Mouse (Mus musculus) small intestine, adult 2 months (tissue): ENCODE results near the gene 1700001C19Rik. TPM values are rescaled to one million over a fixed set of nuclear protein-coding genes. Genes with fewer than 3 reads are reported as not detected.
"Not testable (repeated sequence)": the region's sequence is repeated elsewhere in the genome, so short reads cannot be mapped to it uniquely, and the experiment has no call there.

Experiments used
- H3K27ac ChIP-seq: fragments of 200-500 bp; 2 replicates; pipeline ENCODE4 v1.5.1; 2012; ENCODE audit warnings: low read depth, low read length, control low read depth, inconsistent platforms; ENCODE audit not compliant: insufficient read depth
- H3K27me3 ChIP-seq: fragments of 200-500 bp; 2 replicates; pipeline ENCODE4 v1.6.1; 2012; ENCODE audit warnings: mild to moderate bottlenecking, moderate library complexity, low read length, inconsistent platforms; ENCODE audit not compliant: control insufficient read depth, insufficient read depth
- H3K36me3 ChIP-seq: fragments of 200-500 bp; 2 replicates; pipeline ENCODE4 v1.6.1; 2012; ENCODE audit warnings: mild to moderate bottlenecking, low read length, control low read depth, inconsistent platforms; ENCODE audit not compliant: control insufficient read depth, insufficient read depth
- H3K4me1 ChIP-seq: fragments of 200-500 bp; 2 replicates; pipeline ENCODE4 v1.6.1; 2012; ENCODE audit warnings: low read length, inconsistent platforms, mixed read lengths; ENCODE audit not compliant: control insufficient read depth, insufficient read depth, insufficient read length
- H3K4me3 ChIP-seq: fragments of 200-500 bp; 2 replicates; pipeline ENCODE4 v1.5.1; 2012; ENCODE audit warnings: low read depth, mild to moderate bottlenecking, control low read depth, inconsistent platforms, low read length, moderate library complexity
- CTCF ChIP-seq: fragments of 200-500 bp; IDR thresholded peaks from 2 replicates; pipeline ENCODE4 v1.5.1; 2012; ENCODE audit warnings: low read depth, mild to moderate bottlenecking, control low read depth, inconsistent platforms, low read length, moderate library complexity, mixed read lengths; ENCODE audit not compliant: insufficient replicate concordance, insufficient read length; ENCODE audit errors: extremely low read depth
- POLR2A ChIP-seq: fragments of 200-500 bp; IDR thresholded peaks from 2 replicates; pipeline ENCODE4 v1.6.1; 2012; ENCODE audit warnings: low read depth, mild to moderate bottlenecking, control low read depth, inconsistent platforms, low read length, moderate library complexity
- WGBS: fragments of 180-500 bp; shearing (Covaris S2); methylation state at CpG from one replicate; pipeline ENCODE4 v1.1.7; 2018; 5-methylcytosine and 5-hydroxymethylcytosine counted together
- polyA plus RNA-seq: library from polyadenylated mRNA; depleted of rRNA; stranded (reverse); fragments of >200 nt; gene quantifications from 2 replicates; pipeline ENCODE4 v1.2.3, GENCODE M21; 2012

1700001C19Rik gene
- polyA plus RNA-seq, 1 experiment: not detected

DNA sequence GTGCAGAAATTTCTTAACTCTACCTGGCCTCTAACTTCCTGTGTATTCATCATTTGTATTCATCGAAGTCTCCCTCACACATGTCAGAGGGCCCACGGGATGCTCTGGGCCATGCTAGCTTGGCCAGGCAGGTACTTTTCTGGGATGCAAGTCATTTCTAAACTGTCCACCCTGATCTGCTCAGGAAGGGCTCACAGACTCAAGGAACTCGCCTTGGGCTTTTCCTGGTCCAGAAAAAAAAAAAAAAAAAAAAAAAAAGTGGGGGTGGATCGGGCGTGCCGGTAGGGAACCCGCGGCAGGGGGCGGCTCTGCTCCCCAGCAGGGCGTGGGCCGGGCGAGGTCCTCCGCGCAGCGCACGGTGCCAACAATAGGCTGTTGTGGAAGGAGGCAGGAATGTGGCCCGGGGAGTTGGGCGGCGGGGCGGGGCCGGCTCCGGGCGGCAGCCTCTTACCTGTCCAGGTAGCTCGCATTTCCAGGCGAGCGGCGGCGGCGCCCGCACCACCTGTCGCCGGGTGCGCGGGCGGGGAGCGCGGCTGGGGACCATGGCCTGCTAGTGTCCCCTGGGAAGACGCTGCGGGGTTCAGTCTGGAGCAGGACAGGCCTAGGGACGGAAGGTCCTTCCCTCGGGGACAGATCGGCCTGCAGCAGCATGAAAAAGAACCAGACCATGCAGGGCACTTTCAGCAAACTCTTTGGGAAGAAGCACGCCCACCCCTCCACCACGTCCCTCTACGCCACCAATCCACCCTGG lies 845 bp downstream of the 1700001C19Rik start, which contains the start of gene AI661453:
Gene AI661453 (plus strand): TSS at position 460 of the 751 bp plus-strand sequence.
- no peaks in the 10 kb centered on the region for H3K27me3 ChIP-seq
- no peaks in the 10 kb centered on the region for H3K36me3 ChIP-seq
- TF ChIP-seq POLR2A: peak; percentile 92
- TF ChIP-seq CTCF: no peak
- H3K4me1 ChIP-seq: peaks cover 21% of the 10 kb centered on the region
- H3K4me3 ChIP-seq: peak within 1 kb of the TSS; percentile 77
- WGBS: 1% methylated on average over 42 of the region's 45 CpGs
- peak within 1 kb of the TSS; percentile 95 for H3K27ac ChIP-seq

DNA sequence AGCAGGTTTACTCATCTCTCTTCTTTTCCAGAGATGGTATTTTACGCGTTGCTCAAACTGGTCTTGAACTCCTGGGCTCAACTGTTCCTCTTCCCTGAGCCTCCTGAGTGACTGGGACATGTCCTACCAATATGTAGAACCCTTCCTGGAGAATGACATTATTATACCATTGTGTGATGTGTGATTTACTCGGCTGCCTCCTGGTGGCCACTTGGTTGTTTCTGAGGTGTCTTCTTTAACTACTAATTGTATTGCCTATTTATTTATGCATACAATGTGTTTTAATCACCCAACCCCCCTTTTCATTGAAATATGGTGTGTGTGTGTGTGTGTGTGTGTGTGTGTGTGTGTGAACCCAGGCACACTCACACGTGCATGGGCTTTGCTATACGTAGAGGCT lies 6.4 kb downstream of the 1700001C19Rik start:
- Histone ChIP-seq H3K4me1 (no peaks in the 10 kb centered on the region), H3K27me3 (no peaks in the 10 kb centered on the region), H3K4me3 (no peak overlapping the region), H3K27ac (no peak overlapping the region), H3K36me3 (no peaks in the 10 kb centered on the region)
- 58% methylated on average over 5 of the region's 5 CpGs for WGBS
- no peak for TF ChIP-seq CTCF
- TF ChIP-seq POLR2A: no peak

DNA sequence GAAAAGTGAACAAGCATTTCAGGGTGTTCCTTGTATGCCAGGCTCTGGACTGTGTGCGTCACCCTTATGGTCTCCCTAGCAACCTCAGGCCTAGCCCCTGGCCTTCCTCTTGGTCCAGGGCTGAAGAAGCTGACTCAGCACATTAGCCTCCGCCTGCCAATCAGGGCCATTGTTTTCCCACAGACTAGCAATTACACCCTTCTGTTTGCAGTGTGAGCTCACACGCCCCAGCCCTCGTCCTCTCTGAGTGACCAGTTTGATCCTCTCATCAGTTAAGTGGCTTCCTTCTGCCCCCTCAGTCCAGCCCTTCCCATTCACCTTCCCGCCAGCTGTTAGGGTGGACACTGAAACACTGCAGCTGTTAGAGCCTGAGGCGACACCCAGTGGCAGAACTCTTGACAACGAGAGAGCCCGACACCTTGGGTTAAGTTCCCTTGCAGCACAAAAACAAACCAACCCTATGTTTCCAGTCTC lies 8.3 kb downstream of the 1700001C19Rik start:
- no peak for TF ChIP-seq POLR2A
- peak; percentile 66; the same call in 1 of the 2 replicates for TF ChIP-seq CTCF

DNA sequence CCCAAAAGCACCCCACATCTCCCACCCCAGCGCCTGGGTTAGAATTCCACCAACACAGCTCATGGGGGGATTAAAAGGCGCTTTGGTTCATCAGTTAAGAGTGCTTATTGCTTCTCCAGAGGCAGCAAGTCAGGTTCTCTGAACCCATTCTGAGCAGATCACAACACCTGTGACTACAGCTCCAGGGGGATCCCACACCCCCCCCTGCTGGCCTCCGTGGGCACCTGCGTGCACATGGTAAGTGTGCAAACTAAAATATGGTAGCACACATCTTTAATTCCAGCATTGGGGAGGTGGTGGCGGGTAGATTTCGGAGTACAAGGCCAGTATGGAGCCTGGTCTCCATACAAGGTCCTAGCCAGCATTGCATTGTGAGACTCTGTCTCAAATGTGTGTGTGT lies 9.9 kb downstream of the 1700001C19Rik start:
- H3K27me3 ChIP-seq: no peaks in the 10 kb centered on the region
- WGBS: 68% methylated on average over 6 of the region's 6 CpGs
- TF ChIP-seq CTCF (peak; percentile 24; the same call in 1 of the 2 replicates), POLR2A (no peak)
- H3K27ac ChIP-seq: no peak overlapping the region
- no peaks in the 10 kb centered on the region for H3K36me3 ChIP-seq
- no peak overlapping the region for H3K4me3 ChIP-seq
- peaks cover 8% of the 10 kb centered on the region; the same call in 1 of the 2 replicates for H3K4me1 ChIP-seq

More for the DNA sequence above, 8.3 kb downstream of the 1700001C19Rik start:
- Histone ChIP-seq H3K4me3 (no peak overlapping the region), H3K27ac (no peak overlapping the region), H3K36me3 (no peaks in the 10 kb centered on the region), H3K4me1 (peaks cover 5% of the 10 kb centered on the region; the same call in 1 of the 2 replicates), H3K27me3 (no peaks in the 10 kb centered on the region)
- WGBS: 13% methylated on average over 8 of the region's 8 CpGs

DNA sequence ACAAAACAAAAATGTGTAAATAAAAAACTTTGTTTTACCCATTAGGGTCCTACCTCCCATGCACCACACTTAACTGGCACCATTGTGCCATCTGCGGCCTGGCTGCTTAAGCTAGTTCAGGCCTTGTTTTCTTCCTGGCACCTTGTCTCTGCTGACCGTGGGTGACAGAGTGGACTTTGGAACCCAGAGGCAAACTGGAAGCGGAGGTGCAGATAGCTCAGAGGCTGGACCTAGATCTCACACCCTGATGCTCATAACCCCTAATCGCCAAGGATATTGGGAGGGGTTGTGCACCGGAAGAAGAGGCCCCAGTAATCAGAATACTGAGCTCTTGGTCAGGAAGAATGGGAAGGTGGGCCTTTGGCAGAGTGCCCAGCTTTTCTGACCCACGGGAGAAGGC lies 13.0 kb downstream of the 1700001C19Rik start:
- Histone ChIP-seq H3K4me1 (peaks cover 11% of the 10 kb centered on the region), H3K27ac (no peak overlapping the region; the same call in 1 of the 2 replicates), H3K4me3 (no peak overlapping the region), H3K36me3 (no peaks in the 10 kb centered on the region), H3K27me3 (no peaks in the 10 kb centered on the region)
- WGBS: 22% methylated on average over 6 of the region's 6 CpGs
- no peak for TF ChIP-seq POLR2A
- TF ChIP-seq CTCF: no peak

DNA sequence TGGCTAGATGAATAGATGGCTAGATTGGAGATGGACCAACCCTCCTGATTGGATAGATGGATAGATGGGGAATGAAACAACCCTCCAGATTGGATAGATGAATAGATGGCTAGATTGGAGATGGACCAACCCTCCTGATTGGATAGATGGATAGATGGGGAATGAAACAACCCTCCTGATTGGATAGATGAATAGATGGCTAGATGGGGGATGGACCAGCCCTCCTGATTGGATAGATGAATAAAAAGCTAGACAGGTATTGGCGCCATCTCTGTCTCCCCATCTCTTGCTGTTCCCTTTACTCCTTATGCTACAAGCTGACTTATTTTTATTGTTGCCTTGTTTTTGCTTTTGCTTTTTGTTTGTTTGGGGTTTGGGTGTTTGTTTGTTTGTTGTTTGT lies 14.6 kb downstream of the 1700001C19Rik start:
- 100% methylated on average over 1 of the region's 1 CpGs for WGBS
- not testable (repeated sequence) for H3K4me3 ChIP-seq, H3K27ac ChIP-seq, H3K36me3 ChIP-seq, H3K27me3 ChIP-seq
- peaks cover 11% of the 10 kb centered on the region for H3K4me1 ChIP-seq

DNA sequence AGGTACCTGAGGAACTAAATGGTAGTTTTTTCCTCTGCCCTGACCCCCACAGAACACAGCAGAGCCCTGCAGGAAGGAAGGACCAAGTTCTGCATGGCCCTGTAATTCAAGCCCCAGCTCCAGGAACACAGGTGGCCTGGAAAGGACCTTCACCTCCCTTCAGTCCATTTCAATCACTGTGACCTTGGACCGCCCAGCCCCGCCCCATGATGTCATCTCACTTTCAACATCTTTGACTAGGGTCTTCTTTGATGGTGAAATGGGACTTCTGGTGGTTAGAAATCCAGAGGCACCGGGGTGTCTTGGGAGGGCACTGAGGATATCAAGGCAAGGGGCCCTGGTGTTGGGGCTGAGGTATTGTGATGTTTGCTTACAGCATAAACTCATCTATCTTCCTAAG lies 15.6 kb downstream of the 1700001C19Rik start:
- no peak for TF ChIP-seq POLR2A
- TF ChIP-seq CTCF: no peak
- Histone ChIP-seq H3K4me3 (no peak overlapping the region), H3K4me1 (peaks cover 11% of the 10 kb centered on the region), H3K27ac (no peak overlapping the region), H3K36me3 (no peaks in the 10 kb centered on the region), H3K27me3 (no peaks in the 10 kb centered on the region)
- WGBS: 68% methylated on average over 3 of the region's 3 CpGs
